In the genomic region with DNA sequence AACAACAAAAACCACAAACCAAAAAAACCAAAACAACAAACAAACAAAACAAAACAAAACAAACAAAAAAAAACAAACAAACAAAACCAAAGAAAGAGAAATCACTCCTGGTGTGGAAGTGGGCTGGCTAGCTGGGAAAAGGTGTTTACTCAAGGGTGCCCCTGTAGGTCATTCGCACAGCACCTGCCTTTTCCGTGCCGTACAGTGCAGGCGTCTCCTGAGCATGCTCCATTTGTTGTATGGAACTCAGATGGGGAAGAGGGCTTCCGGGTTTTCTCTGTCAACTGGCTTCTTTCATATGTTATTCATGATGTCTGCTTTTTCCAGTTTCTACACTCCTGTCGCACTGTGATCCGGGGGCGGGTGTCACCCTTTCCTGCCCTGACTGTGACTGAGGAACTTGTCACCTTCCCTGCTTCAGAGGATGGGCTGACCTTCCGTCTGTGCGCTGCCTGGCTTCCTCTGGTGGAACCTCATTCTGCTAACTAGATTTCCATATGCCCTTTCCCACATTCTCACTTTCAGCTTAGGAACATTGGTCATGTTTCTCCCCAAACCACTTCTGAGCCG, we compare ENCODE assay signal across 10 mouse cellular contexts.
A peak's percentile ranks its signal among the peaks of the same experiment; 100 is the strongest.
DNase-seq lines count a peak whose midpoint lies in the region; ATAC-seq and TF ChIP-seq lines count a peak whose summit lies in the region.
"Had no signal": no experiment of that assay in that cellular context is flagged by ENCODE, and none has a peak within 500 bp of the region (broad histone marks: within the 10 kb centered on the region; RNA-seq: fewer than 3 reads in every experiment).

No protein-coding gene starts in this region.

- no peaks in the 10 kb centered on the region for H3K9me3 ChIP-seq in lung, embryonic 14.5 days (ENCODE audit: low read depth, low read length)
- H3K9me3 ChIP-seq in hindbrain, embryonic 14.5 days (ENCODE audit: control insufficient read depth, low read length), result no peaks in the 10 kb centered on the region
- H3K9me3 ChIP-seq in midbrain, embryonic 14.5 days (ENCODE audit: control insufficient read depth, low read length), result no peaks in the 10 kb centered on the region

- WGBS in lung, embryonic 14.5 days, result 49% methylated on average over 11 of the region's 11 CpGs
- WGBS in bone marrow, adult 2 months, result 45% methylated on average over 11 of the region's 11 CpGs
- WGBS in hindbrain, embryonic 14.5 days, result 69% methylated on average over 11 of the region's 11 CpGs
- 81% methylated on average over 11 of the region's 11 CpGs for WGBS in midbrain, embryonic 14.5 days

- TF ChIP-seq POLR2A in bone marrow, adult 2 months (IDR thresholded peaks at IDR 0.05; ENCODE audit: borderline replicate concordance, control insufficient read depth, low read depth, low read length), result no peak

- H3K4me3 ChIP-seq in lung, embryonic 14.5 days (ENCODE audit: low read depth, low read length), result no peak overlapping the region
- peak overlapping the region; percentile 14 for H3K4me3 ChIP-seq in bone marrow, adult 2 months (replicated peaks; ENCODE audit: control insufficient read depth, low read depth, low read length)
- H3K4me3 ChIP-seq in hindbrain, embryonic 14.5 days (replicated peaks; ENCODE audit: low read length), result no peak overlapping the region
- H3K4me3 ChIP-seq in midbrain, embryonic 14.5 days (replicated peaks; ENCODE audit: low read depth, low read length), result no peak overlapping the region

- no peaks in the 10 kb centered on the region for H3K4me1 ChIP-seq in lung, embryonic 14.5 days (ENCODE audit: insufficient read depth)
- no peaks in the 10 kb centered on the region for H3K4me1 ChIP-seq in bone marrow, adult 2 months (ENCODE audit: control insufficient read depth, insufficient read depth, low read length)
- no peaks in the 10 kb centered on the region for H3K4me1 ChIP-seq in hindbrain, embryonic 14.5 days (replicated peaks; ENCODE audit: control insufficient read depth, insufficient read depth, low read length)
- H3K4me1 ChIP-seq in midbrain, embryonic 14.5 days (ENCODE audit: control insufficient read depth, insufficient read depth, low read length), result no peaks in the 10 kb centered on the region

- H3K9ac ChIP-seq in lung, embryonic 14.5 days, result no peak overlapping the region
- H3K9ac ChIP-seq in hindbrain, embryonic 14.5 days, result no peak overlapping the region
- H3K9ac ChIP-seq in midbrain, embryonic 14.5 days (replicated peaks; ENCODE audit: low read length), result no peak overlapping the region

- H3K27me3 ChIP-seq in lung, embryonic 14.5 days (ENCODE audit: insufficient read depth, low read length), result no peaks in the 10 kb centered on the region
- no peaks in the 10 kb centered on the region for H3K27me3 ChIP-seq in hindbrain, embryonic 14.5 days (ENCODE audit: control insufficient read depth, insufficient read depth, low read length)
- H3K27me3 ChIP-seq in midbrain, embryonic 14.5 days (ENCODE audit: control insufficient read depth, insufficient read depth, low read length), result no peaks in the 10 kb centered on the region

- TF ChIP-seq CTCF in lung, embryonic 14.5 days (IDR thresholded peaks at IDR 0.05; ENCODE audit: low read depth), result no peak
- no peak for TF ChIP-seq CTCF in bone marrow, adult 2 months (IDR thresholded peaks at IDR 0.05; ENCODE audit: control insufficient read depth, insufficient read depth, low read length)

- no peaks in the 10 kb centered on the region for H3K36me3 ChIP-seq in lung, embryonic 14.5 days (ENCODE audit: insufficient read depth)
- H3K36me3 ChIP-seq in hindbrain, embryonic 14.5 days (replicated peaks; ENCODE audit: control insufficient read depth, insufficient read depth), result no peaks in the 10 kb centered on the region
- H3K36me3 ChIP-seq in midbrain, embryonic 14.5 days (ENCODE audit: control insufficient read depth, insufficient read depth, low read length), result no peaks in the 10 kb centered on the region

- H3K4me2 ChIP-seq in lung, embryonic 14.5 days, result peak overlapping the region; percentile 37
- H3K4me2 ChIP-seq in hindbrain, embryonic 14.5 days (replicated peaks), result peak overlapping the region; percentile 27; the same call in 1 of the 2 replicates
- peak overlapping the region; percentile 24; the same call in 1 of the 2 replicates for H3K4me2 ChIP-seq in midbrain, embryonic 14.5 days (ENCODE audit: low read length)

- ATAC-seq in lung, embryonic 14.5 days (ENCODE audit: insufficient read depth), result no peak
- ATAC-seq in hindbrain, embryonic 14.5 days (ENCODE audit: low FRiP score), result no peak
- ATAC-seq in midbrain, embryonic 14.5 days (ENCODE audit: low FRiP score, low TSS enrichment), result no peak

- DNase-seq in lung, embryonic 14.5 days, result no peak
- no peak for DNase-seq in lung, postnatal 25 days (ENCODE audit: low spot score)
- no peak for DNase-seq in hindbrain, embryonic 14.5 days (ENCODE audit: low spot score)
- no peak for DNase-seq in midbrain, embryonic 14.5 days
- DNase-seq in adrenal gland, postnatal 10 days, result no peak
- DNase-seq in adipocyte (ENCODE audit: low spot score), result no peak
- DNase-seq in spleen, postnatal 36 days (ENCODE audit: low spot score in 2 of 2), result no peak
- DNase-seq: kidney, postnatal 10 days had no signal

- no peak overlapping the region for H3K27ac ChIP-seq in lung, embryonic 14.5 days (ENCODE audit: low read depth)
- H3K27ac ChIP-seq in bone marrow, adult 2 months (ENCODE audit: control insufficient read depth, insufficient read depth, low read depth, low read length, poor library complexity), result no peak overlapping the region
- H3K27ac ChIP-seq in hindbrain, embryonic 14.5 days, result no peak overlapping the region
- no peak overlapping the region for H3K27ac ChIP-seq in midbrain, embryonic 14.5 days (replicated peaks; ENCODE audit: low read depth, low read length)
- H3K27ac ChIP-seq: macrophage had no signal
